Mouse (Mus musculus): ENCODE data around the gene Efl1. TPM values are rescaled to one million over a fixed set of nuclear protein-coding genes. Genes with fewer than 3 reads are reported as not detected.

Efl1 gene
- polyA plus RNA-seq, 1 experiment from 2014 or later = 15.7 TPM

- Histone ChIP-seq H3K27ac (ENCODE audit: poor library complexity, severe bottlenecking) (no peak overlapping the region), H3K4me3 (no peak overlapping the region), H3K27me3 (replicated peaks) (no peaks in the 10 kb centered on the region; the same call in none of the 2 replicates), H3K9ac (no peak overlapping the region), H3K4me1 (replicated peaks) (0 out of 2 replicates have a peak, but pooled peaks cover 3% of the 10 kb centered on the region), H3K4me2 (no peak overlapping the region), H3K9me3 (replicated peaks) (peaks cover 10% of the 10 kb centered on the region), H3K36me3 (no peaks in the 10 kb centered on the region)
- WGBS = 76% methylated on average over 19 of the region's 19 CpGs
- ATAC-seq (ENCODE audit: insufficient number of reproducible peaks, low FRiP score) = no peak
Measured at GRCm38 (mm10) chr7:82812186-82813155, 164.1 kb downstream of the Efl1 start.

GRCm38 (mm10) chr7:82819541-82819940 lies 171.1 kb downstream of the Efl1 start:
- Histone ChIP-seq H3K36me3 (no peaks in the 10 kb centered on the region), H3K27me3 (replicated peaks) (no peaks in the 10 kb centered on the region), H3K27ac (ENCODE audit: poor library complexity, severe bottlenecking) (no peak overlapping the region), H3K9ac (no peak overlapping the region), H3K9me3 (replicated peaks) (peaks cover 10% of the 10 kb centered on the region), H3K4me2 (no peak overlapping the region), H3K4me1 (replicated peaks) (0 out of 2 replicates have a peak, but pooled peaks cover 4% of the 10 kb centered on the region), H3K4me3 (no peak overlapping the region)
- WGBS = 89% methylated on average over 7 of the region's 7 CpGs
- no peak for ATAC-seq (ENCODE audit: insufficient number of reproducible peaks, low FRiP score)

DNA sequence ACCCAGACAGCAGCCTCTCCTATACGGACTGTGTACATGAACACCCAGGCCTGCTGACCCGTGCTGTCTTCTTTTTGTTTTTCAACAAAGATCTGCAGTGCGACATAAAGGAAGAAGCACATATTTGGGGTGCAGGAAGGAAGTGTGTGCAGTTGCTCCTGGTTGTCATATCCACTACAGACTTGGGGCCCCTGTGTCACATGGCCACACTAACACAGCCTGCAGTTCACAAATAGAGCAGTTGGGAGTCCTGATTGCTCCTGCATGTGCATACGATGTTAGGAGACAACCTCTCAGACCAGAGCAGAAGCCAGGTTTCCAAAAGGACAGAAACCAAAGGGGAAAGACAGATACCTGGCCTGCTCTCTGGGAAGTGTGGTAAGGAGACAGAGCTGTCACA lies 172.2 kb downstream of the Efl1 start:
- H3K9ac ChIP-seq = no peak overlapping the region
- no peak overlapping the region for H3K4me2 ChIP-seq
- no peak for ATAC-seq (ENCODE audit: insufficient number of reproducible peaks, low FRiP score)
- H3K27me3 ChIP-seq (replicated peaks) = no peaks in the 10 kb centered on the region
- H3K27ac ChIP-seq (ENCODE audit: poor library complexity, severe bottlenecking) = no peak overlapping the region
- no peaks in the 10 kb centered on the region for H3K36me3 ChIP-seq
- 66% methylated on average over 4 of the region's 4 CpGs for WGBS
- peaks cover 10% of the 10 kb centered on the region for H3K9me3 ChIP-seq (replicated peaks)
- H3K4me1 ChIP-seq (replicated peaks) = 0 out of 2 replicates have a peak, but pooled peaks cover 4% of the 10 kb centered on the region
- no peak overlapping the region for H3K4me3 ChIP-seq

DNA sequence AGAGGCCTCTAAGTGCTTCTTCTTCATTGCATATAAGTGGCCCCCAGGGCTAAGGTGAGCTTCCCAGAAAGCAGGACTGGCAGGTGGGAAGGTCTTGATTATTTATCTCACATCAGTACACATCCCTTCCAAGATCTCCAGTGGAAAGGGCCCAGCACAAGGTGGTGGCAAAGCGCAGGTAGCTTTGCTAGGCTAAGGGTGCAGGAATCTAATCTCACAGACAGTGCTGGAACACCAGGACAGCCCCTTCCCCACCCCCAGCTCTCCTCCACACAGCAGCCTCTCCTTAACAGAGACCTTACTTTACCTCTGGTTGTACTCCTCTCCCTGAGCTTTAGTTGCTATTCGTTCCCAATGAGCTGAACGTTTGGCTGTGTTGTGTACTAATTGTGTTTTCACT lies 173.1 kb downstream of the Efl1 start:
- Histone ChIP-seq H3K9me3 (replicated peaks) (peaks cover 8% of the 10 kb centered on the region), H3K36me3 (no peaks in the 10 kb centered on the region), H3K4me3 (no peak overlapping the region), H3K9ac (no peak overlapping the region), H3K27me3 (replicated peaks) (no peaks in the 10 kb centered on the region), H3K4me1 (replicated peaks) (0 out of 2 replicates have a peak, but pooled peaks cover 4% of the 10 kb centered on the region), H3K27ac (ENCODE audit: poor library complexity, severe bottlenecking) (no peak overlapping the region), H3K4me2 (no peak overlapping the region)
- no peak for ATAC-seq (ENCODE audit: insufficient number of reproducible peaks, low FRiP score)
- 67% methylated on average over 3 of the region's 3 CpGs for WGBS

GRCm38 (mm10) chr7:82822528-82822927 lies 174.1 kb downstream of the Efl1 start:
- no peaks in the 10 kb centered on the region for H3K36me3 ChIP-seq
- H3K27me3 ChIP-seq (replicated peaks) = no peaks in the 10 kb centered on the region
- 18% methylated on average over 1 of the region's 1 CpGs for WGBS
- H3K9me3 ChIP-seq (replicated peaks) = no peaks in the 10 kb centered on the region
- H3K4me3 ChIP-seq = no peak overlapping the region
- ATAC-seq (ENCODE audit: insufficient number of reproducible peaks, low FRiP score) = no peak
- H3K4me1 ChIP-seq (replicated peaks) = 0 out of 2 replicates have a peak, but pooled peaks cover 4% of the 10 kb centered on the region
- no peak overlapping the region for H3K9ac ChIP-seq
- no peak overlapping the region for H3K4me2 ChIP-seq
- no peak overlapping the region for H3K27ac ChIP-seq (ENCODE audit: poor library complexity, severe bottlenecking)

Other genes with a start within 250 kb of the Efl1 start
- 5.7 and 5.8 TPM in 2 replicates for gene Saxo2, start 86 bp upstream of the Efl1 start, polyA plus RNA-seq (2016; fragmentation: Nextera tagmentation; extraction: Ambion mirVana)
- gene Mex3b, start 218.7 kb downstream of the Efl1 start, polyA plus RNA-seq (2016; fragmentation: Nextera tagmentation; extraction: Ambion mirVana) = 15.6 and 17.1 TPM in 2 replicates